Mouse (Mus musculus) stomach, embryonic 15.5 days (tissue): Measurements from ENCODE around the gene BC052040. TPM values are rescaled to one million over a fixed set of nuclear protein-coding genes. Genes with fewer than 3 reads are reported as not detected.

ENCODE experiments used
- ATAC-seq: fragments of 200-750 bp; cut with Nextera tagmentation; 2 replicates; pipeline ENCODE4 v1.8.0; 2017; ENCODE audit warnings: low read depth, moderate number of reproducible peaks, moderate TSS enrichment; ENCODE audit not compliant: insufficient read depth, low FRiP score
- H3K27ac ChIP-seq: fragments of 300-500 bp; sonication (generic); 2 replicates; pipeline ENCODE4 v1.5.1; 2015; ENCODE audit warnings: mild to moderate bottlenecking, inconsistent platforms
- H3K27me3 ChIP-seq: fragments of 300-500 bp; sonication (generic); replicated peaks from 2 replicates; pipeline ENCODE4 v1.6.1; 2015; ENCODE audit warnings: inconsistent platforms
- H3K36me3 ChIP-seq: fragments of 300-500 bp; sonication (generic); 2 replicates; pipeline ENCODE4 v1.6.1; 2015; ENCODE audit warnings: inconsistent platforms
- H3K4me1 ChIP-seq: fragments of 300-500 bp; sonication (generic); 2 replicates; pipeline ENCODE4 v1.6.1; 2015; ENCODE audit warnings: inconsistent platforms
- H3K4me2 ChIP-seq: fragments of 300-500 bp; sonication (generic); 2 replicates; pipeline ENCODE4 v1.6.1; 2015; ENCODE audit warnings: mild to moderate bottlenecking, inconsistent platforms
- H3K4me3 ChIP-seq: fragments of 300-500 bp; sonication (generic); replicated peaks from 2 replicates; pipeline ENCODE4 v1.5.1; 2015; ENCODE audit warnings: inconsistent platforms
- H3K9ac ChIP-seq: fragments of 300-500 bp; sonication (generic); 2 replicates; pipeline ENCODE4 v1.6.1; 2015; ENCODE audit warnings: inconsistent platforms
- H3K9me3 ChIP-seq: fragments of 300-500 bp; sonication (generic); 2 replicates; pipeline ENCODE4 v1.6.1; 2016; ENCODE audit warnings: inconsistent platforms
- WGBS: fragments of 180-500 bp; shearing (Covaris S2); methylation state at CpG from one replicate; pipeline ENCODE4 v1.1.7; 2015; 5-methylcytosine and 5-hydroxymethylcytosine counted together
- polyA plus RNA-seq: library from polyadenylated mRNA; unstranded; fragments of >200 nt; fragmentation: Nextera tagmentation; extraction: Ambion mirVana; gene quantifications from 2 replicates; pipeline ENCODE4 v1.2.1, GENCODE M21; 2015

The BC052040 gene
- polyA plus RNA-seq, 1 experiment from 2014 or later = 11.9 TPM

- Histone ChIP-seq H3K9ac (no peak overlapping the region), H3K9me3 (no peaks in the 10 kb centered on the region), H3K4me2 (no peak overlapping the region), H3K27ac (no peak overlapping the region), H3K4me3 (no peak overlapping the region), H3K36me3 (no peaks in the 10 kb centered on the region), H3K27me3 (no peaks in the 10 kb centered on the region), H3K4me1 (0 out of 2 replicates have a peak, but pooled peaks cover 4% of the 10 kb centered on the region)
- ATAC-seq = no peak
- 87% methylated on average over 3 of the region's 3 CpGs for WGBS
These were observed 166.1 kb downstream of the BC052040 start for GRCm38 (mm10) chr2:115747639-115748038.

GRCm38 (mm10) chr2:115751177-115751576 is 169.7 kb downstream of the BC052040 start:
- Histone ChIP-seq H3K9me3 (no peaks in the 10 kb centered on the region), H3K27ac (no peak overlapping the region), H3K36me3 (no peaks in the 10 kb centered on the region), H3K27me3 (no peaks in the 10 kb centered on the region), H3K9ac (no peak overlapping the region), H3K4me2 (no peak overlapping the region), H3K4me3 (no peak overlapping the region), H3K4me1 (0 out of 2 replicates have a peak, but pooled peaks cover 4% of the 10 kb centered on the region)
- ATAC-seq = no peak
- WGBS = 52% methylated on average over 7 of the region's 7 CpGs

GRCm38 (mm10) chr2:115757685-115758084 is 176.2 kb downstream of the BC052040 start:
- Histone ChIP-seq H3K9me3 (no peaks in the 10 kb centered on the region), H3K4me2 (no peak overlapping the region), H3K27ac (peak overlapping the region; percentile 18; the same call in 1 of the 2 replicates), H3K4me3 (no peak overlapping the region), H3K9ac (no peak overlapping the region), H3K4me1 (peaks cover 11% of the 10 kb centered on the region; the same call in 1 of the 2 replicates), H3K36me3 (no peaks in the 10 kb centered on the region), H3K27me3 (no peaks in the 10 kb centered on the region)
- ATAC-seq = no peak
- WGBS = 32% methylated on average over 6 of the region's 6 CpGs

- Histone ChIP-seq H3K9ac (no peak overlapping the region), H3K9me3 (no peaks in the 10 kb centered on the region), H3K4me1 (peaks cover 11% of the 10 kb centered on the region; the same call in 1 of the 2 replicates), H3K27me3 (no peaks in the 10 kb centered on the region), H3K36me3 (no peaks in the 10 kb centered on the region), H3K4me3 (no peak overlapping the region), H3K27ac (no peak overlapping the region), H3K4me2 (no peak overlapping the region)
- ATAC-seq = 0 out of 2 replicates have a peak, but pooled peaks have one; percentile 28
- 38% methylated on average over 6 of the region's 6 CpGs for WGBS
These were observed 177.0 kb downstream of the BC052040 start for GRCm38 (mm10) chr2:115758542-115758941.

- WGBS = 59% methylated on average over 8 of the region's 8 CpGs
- H3K27ac ChIP-seq = no peak overlapping the region
- H3K9me3 ChIP-seq = no peaks in the 10 kb centered on the region
- no peaks in the 10 kb centered on the region for H3K27me3 ChIP-seq
- no peak overlapping the region for H3K9ac ChIP-seq
- H3K4me1 ChIP-seq = no peaks in the 10 kb centered on the region
- no peak overlapping the region for H3K4me2 ChIP-seq
- H3K4me3 ChIP-seq = no peak overlapping the region
- no peak for ATAC-seq
- no peaks in the 10 kb centered on the region for H3K36me3 ChIP-seq
These were observed 183.2 kb downstream of the BC052040 start for GRCm38 (mm10) chr2:115764595-115765305.

- H3K4me2 ChIP-seq = no peak overlapping the region
- no peaks in the 10 kb centered on the region for H3K36me3 ChIP-seq
- whole genome bisulfite sequencing = 89% methylated on average over 10 of the region's 10 CpGs
These were observed 188.2 kb downstream of the BC052040 start for GRCm38 (mm10) chr2:115769597-115770305.

GRCm38 (mm10) chr2:115772709-115773108 is 191.2 kb downstream of the BC052040 start:
- Histone ChIP-seq H3K27me3 (no peaks in the 10 kb centered on the region), H3K4me3 (no peak overlapping the region), H3K9me3 (no peaks in the 10 kb centered on the region), H3K4me2 (no peak overlapping the region), H3K27ac (no peak overlapping the region), H3K36me3 (no peaks in the 10 kb centered on the region), H3K9ac (no peak overlapping the region), H3K4me1 (peaks cover 17% of the 10 kb centered on the region)
- WGBS = 88% methylated on average over 1 of the region's 1 CpGs
- ATAC-seq = no peak

More at GRCm38 (mm10) chr2:115769597-115770305, 188.2 kb downstream of the BC052040 start:
- H3K27me3 ChIP-seq = no peaks in the 10 kb centered on the region
- no peaks in the 10 kb centered on the region for H3K9me3 ChIP-seq
- H3K4me3 ChIP-seq = no peak overlapping the region
- ATAC-seq = no peak
- no peak overlapping the region for H3K9ac ChIP-seq
- no peaks in the 10 kb centered on the region for H3K4me1 ChIP-seq
- H3K27ac ChIP-seq = no peak overlapping the region

GRCm38 (mm10) chr2:115774153-115774908 is 192.8 kb downstream of the BC052040 start:
- no peak overlapping the region for H3K4me3 ChIP-seq
- no peak overlapping the region for H3K9ac ChIP-seq
- H3K36me3 ChIP-seq = no peaks in the 10 kb centered on the region
- H3K27ac ChIP-seq = peak overlapping the region; percentile 86; the same call in 1 of the 2 replicates
- WGBS = 51% methylated on average over 5 of the region's 5 CpGs
- peaks cover 17% of the 10 kb centered on the region for H3K4me1 ChIP-seq
- ATAC-seq = no peak
- H3K9me3 ChIP-seq = no peaks in the 10 kb centered on the region
- H3K27me3 ChIP-seq = no peaks in the 10 kb centered on the region
- no peak overlapping the region for H3K4me2 ChIP-seq

- H3K4me1 ChIP-seq = peaks cover 17% of the 10 kb centered on the region
- no peaks in the 10 kb centered on the region for H3K27me3 ChIP-seq
- no peaks in the 10 kb centered on the region for H3K9me3 ChIP-seq
- no peak overlapping the region for H3K4me3 ChIP-seq
- no peak for ATAC-seq
- H3K9ac ChIP-seq = no peak overlapping the region
- H3K4me2 ChIP-seq = no peak overlapping the region; the same call in 1 of the 2 replicates
- peak overlapping the region; percentile 86 for H3K27ac ChIP-seq
- H3K36me3 ChIP-seq = no peaks in the 10 kb centered on the region
- 23% methylated on average over 8 of the region's 8 CpGs for WGBS
These were observed 194.1 kb downstream of the BC052040 start for GRCm38 (mm10) chr2:115775488-115776217.

- no peak overlapping the region for H3K9ac ChIP-seq
- peak overlapping the region; percentile 86 for H3K27ac ChIP-seq
- peak overlapping the region; percentile 31 for H3K4me2 ChIP-seq
- H3K36me3 ChIP-seq = no peaks in the 10 kb centered on the region
- no peaks in the 10 kb centered on the region for H3K27me3 ChIP-seq
- peaks cover 17% of the 10 kb centered on the region for H3K4me1 ChIP-seq
- no peaks in the 10 kb centered on the region for H3K9me3 ChIP-seq
- 18% methylated on average over 17 of the region's 17 CpGs for WGBS
- H3K4me3 ChIP-seq = no peak overlapping the region
- peak; percentile 74 for ATAC-seq
These were observed 195.7 kb downstream of the BC052040 start for GRCm38 (mm10) chr2:115776924-115777860.
